Mouse (Mus musculus) hindbrain, embryonic 14.5 days (tissue): ENCODE results near the gene Garnl3. TPM values are rescaled to one million over a fixed set of nuclear protein-coding genes. Genes with fewer than 3 reads are reported as not detected.
"Not testable (repeated sequence)": the region's sequence is repeated elsewhere in the genome, so short reads cannot be mapped to it uniquely, and the experiment has no call there.

Source experiments
- ATAC-seq: fragments of 200-750 bp; cut with Nextera tagmentation; 2 replicates; pipeline ENCODE4 v1.8.0; 2017; ENCODE audit warnings: moderate number of reproducible peaks, mild to moderate bottlenecking, moderate TSS enrichment, moderate library complexity; ENCODE audit not compliant: low FRiP score
- DNase-seq: peaks from one replicate; pipeline ENCODE4 v3.0.0-alpha.2; 2015; ENCODE audit warnings: low spot score
- H3K27ac ChIP-seq: fragments of 300-500 bp; sonication (generic); 2 replicates; pipeline ENCODE4 v1.5.1; 2014; ENCODE audit warnings: mild to moderate bottlenecking, moderate library complexity
- H3K27me3 ChIP-seq: fragments of 300-500 bp; sonication (generic); 2 replicates; pipeline ENCODE4 v1.6.1; 2014; ENCODE audit warnings: mild to moderate bottlenecking, low read length, mixed read lengths; ENCODE audit not compliant: control insufficient read depth, insufficient read depth
- H3K36me3 ChIP-seq: fragments of 300-500 bp; sonication (generic); replicated peaks from 2 replicates; pipeline ENCODE4 v1.6.1; 2014; ENCODE audit not compliant: control insufficient read depth, insufficient read depth
- H3K4me1 ChIP-seq: fragments of 300-500 bp; sonication (generic); replicated peaks from 2 replicates; pipeline ENCODE4 v1.6.1; 2014; ENCODE audit warnings: antibody characterized with exemption, low read length, mixed read lengths; ENCODE audit not compliant: control insufficient read depth, insufficient read depth
- H3K4me2 ChIP-seq: fragments of 300-500 bp; sonication (generic); replicated peaks from 2 replicates; pipeline ENCODE4 v1.6.1; 2014; ENCODE audit warnings: mild to moderate bottlenecking, moderate library complexity
- H3K4me3 ChIP-seq: fragments of 300-500 bp; sonication (generic); replicated peaks from 2 replicates; pipeline ENCODE4 v1.5.1; 2014; ENCODE audit warnings: mild to moderate bottlenecking, low read length
- H3K9ac ChIP-seq: fragments of 300-500 bp; sonication (generic); 2 replicates; pipeline ENCODE4 v1.6.1; 2014
- H3K9me3 ChIP-seq: fragments of 300-500 bp; sonication (generic); 2 replicates; pipeline ENCODE4 v1.6.1; 2016; ENCODE audit warnings: low read length; ENCODE audit not compliant: control insufficient read depth
- WGBS: fragments of 180-500 bp; shearing (Covaris S2); extraction: QIAGEN DNeasy Blood & Tissue Kit; methylation state at CpG from one replicate; pipeline ENCODE4 v1.1.7; 2014; 5-methylcytosine and 5-hydroxymethylcytosine counted together
- polyA plus RNA-seq: library from polyadenylated mRNA; unstranded; fragments of >200 nt; fragmentation: Nextera tagmentation; extraction: Ambion mirVana; gene quantifications from 2 replicates; pipeline ENCODE4 v1.2.1, GENCODE M21; 2014

Garnl3 gene
- polyA plus RNA-seq, 1 experiment from 2014 or later: 67.5 TPM

DNA sequence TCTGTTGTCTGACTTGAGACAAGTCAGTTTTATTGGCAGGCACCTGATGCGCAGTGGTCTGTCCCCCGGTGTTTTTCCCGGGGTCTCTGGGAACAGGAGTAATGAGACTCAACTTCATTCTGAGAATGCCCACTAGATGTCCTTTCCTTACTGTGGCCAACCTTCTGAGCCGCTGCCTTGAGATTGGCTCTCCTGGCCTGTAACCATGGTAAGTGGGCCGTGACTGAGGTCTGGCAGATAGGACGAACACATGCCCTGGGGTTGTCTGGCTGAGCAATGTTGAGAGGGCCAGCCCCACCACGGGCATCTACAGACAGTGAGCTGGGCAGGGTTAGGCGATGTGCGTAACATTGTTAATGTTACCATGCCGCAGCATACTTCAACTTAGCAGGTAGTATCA lies 106.9 kb downstream of the Garnl3 start:
- H3K9me3 ChIP-seq: no peaks in the 10 kb centered on the region
- 69% methylated on average over 10 of the region's 10 CpGs for WGBS
- H3K27ac ChIP-seq: no peak overlapping the region
- no peak overlapping the region for H3K4me2 ChIP-seq
- 0 out of 2 replicates have a peak, but pooled peaks cover 9% of the 10 kb centered on the region for H3K36me3 ChIP-seq
- DNase-seq (no peak), ATAC-seq (no peak)
- no peak overlapping the region for H3K9ac ChIP-seq
- H3K4me3 ChIP-seq: no peak overlapping the region
- no peaks in the 10 kb centered on the region for H3K27me3 ChIP-seq
- H3K4me1 ChIP-seq: no peaks in the 10 kb centered on the region

DNA sequence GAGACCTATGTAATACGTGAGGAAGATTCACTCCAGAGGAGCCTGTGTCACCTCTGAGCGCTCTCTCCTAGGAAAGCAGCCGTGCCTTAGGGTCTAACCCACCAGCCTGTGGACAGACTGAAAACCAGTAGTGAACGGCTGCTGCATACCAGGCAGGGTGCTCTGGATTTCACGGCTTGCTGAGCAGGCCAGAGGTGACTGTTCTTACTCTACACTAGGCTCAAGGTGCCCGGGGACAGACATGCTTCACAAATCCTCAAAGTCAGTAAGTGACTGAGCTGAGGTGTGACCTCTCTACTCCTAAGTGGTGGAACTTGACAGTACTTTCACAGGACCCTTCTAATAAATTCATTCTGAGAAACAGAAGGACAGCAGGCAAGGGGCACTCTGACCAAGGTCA lies 108.6 kb downstream of the Garnl3 start:
- no peak overlapping the region for H3K27ac ChIP-seq
- H3K9me3 ChIP-seq: no peaks in the 10 kb centered on the region
- H3K9ac ChIP-seq: no peak overlapping the region
- no peaks in the 10 kb centered on the region for H3K4me1 ChIP-seq
- no peak overlapping the region for H3K4me2 ChIP-seq
- 79% methylated on average over 6 of the region's 6 CpGs for WGBS
- 0 out of 2 replicates have a peak, but pooled peaks cover 8% of the 10 kb centered on the region for H3K36me3 ChIP-seq
- no peak for DNase-seq
- no peak overlapping the region for H3K4me3 ChIP-seq
- no peak for ATAC-seq
- H3K27me3 ChIP-seq: no peaks in the 10 kb centered on the region

DNA sequence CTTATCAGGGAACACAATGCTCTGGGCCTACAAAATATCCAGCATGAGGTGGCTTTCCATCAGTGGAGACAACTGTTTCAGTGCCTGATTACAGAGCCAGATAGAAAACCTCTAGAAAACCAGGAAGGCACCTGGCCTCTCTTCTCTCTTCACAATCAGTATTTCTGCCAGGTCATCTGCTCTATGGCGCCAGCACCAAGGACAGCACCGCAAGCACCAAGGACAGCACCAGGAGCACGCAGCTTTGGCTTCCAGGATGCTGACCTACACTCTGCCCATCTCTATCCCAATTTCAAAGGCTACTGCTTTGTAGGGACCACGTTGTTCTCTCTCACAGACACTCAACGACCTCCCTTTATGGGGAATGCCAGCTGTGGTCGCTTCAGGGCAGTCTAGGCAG lies 113.4 kb downstream of the Garnl3 start:
- H3K27ac ChIP-seq: no peak overlapping the region
- ATAC-seq (no peak), DNase-seq (no peak)
- WGBS: 14% methylated on average over 6 of the region's 6 CpGs
- no peak overlapping the region for H3K9ac ChIP-seq
- peaks cover 6% of the 10 kb centered on the region for H3K36me3 ChIP-seq
- no peaks in the 10 kb centered on the region for H3K9me3 ChIP-seq
- H3K27me3 ChIP-seq: no peaks in the 10 kb centered on the region
- no peaks in the 10 kb centered on the region for H3K4me1 ChIP-seq
- H3K4me2 ChIP-seq: no peak overlapping the region
- H3K4me3 ChIP-seq: no peak overlapping the region

DNA sequence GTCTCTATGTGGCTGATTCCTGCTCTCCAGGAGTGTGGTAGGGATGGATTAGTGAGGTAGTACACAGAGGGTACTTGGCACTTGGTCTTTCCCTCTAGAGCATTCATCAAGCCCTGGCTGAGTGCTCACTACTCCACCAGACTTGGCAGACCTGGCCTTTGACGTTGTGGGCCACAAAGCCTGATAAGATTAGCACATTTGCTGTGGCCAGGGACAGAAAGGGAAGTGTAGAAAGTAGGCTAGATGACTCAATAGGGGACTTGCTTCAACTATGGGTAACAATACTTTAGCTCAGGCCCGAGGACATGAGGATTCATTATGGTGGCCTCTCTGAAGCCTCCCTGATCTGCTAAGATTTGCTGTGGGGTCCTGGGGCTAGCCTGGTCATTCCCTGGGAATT lies 114.3 kb downstream of the Garnl3 start:
- H3K36me3 ChIP-seq: peaks cover 6% of the 10 kb centered on the region
- no peak overlapping the region for H3K4me2 ChIP-seq
- no peaks in the 10 kb centered on the region for H3K4me1 ChIP-seq
- 76% methylated on average over 2 of the region's 2 CpGs for WGBS
- no peak for DNase-seq
- H3K4me3 ChIP-seq: no peak overlapping the region
- H3K9ac ChIP-seq: no peak overlapping the region
- H3K9me3 ChIP-seq: no peaks in the 10 kb centered on the region
- H3K27me3 ChIP-seq: no peaks in the 10 kb centered on the region
- no peak for ATAC-seq
- H3K27ac ChIP-seq: no peak overlapping the region

DNA sequence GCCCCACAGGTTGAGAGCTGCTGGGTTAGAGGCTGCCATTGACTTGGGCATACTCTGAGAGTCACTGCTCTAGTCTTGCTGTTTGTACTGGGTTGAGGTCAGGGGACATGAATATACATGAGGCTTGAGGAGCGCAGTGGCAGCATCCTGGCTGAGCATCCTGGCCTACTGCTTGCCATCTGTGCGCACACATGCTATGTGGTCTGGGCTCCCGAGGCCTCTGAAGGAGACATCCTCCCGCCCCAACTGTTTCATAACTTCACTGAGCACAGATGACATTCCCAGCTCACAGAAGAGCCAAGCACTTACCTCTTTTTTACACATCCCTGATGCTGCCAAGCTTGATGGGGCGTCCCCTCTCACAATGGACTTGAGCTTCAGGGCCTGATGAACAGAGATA lies 116.6 kb downstream of the Garnl3 start:
- Histone ChIP-seq H3K4me3 (no peak overlapping the region), H3K9me3 (no peaks in the 10 kb centered on the region), H3K4me2 (no peak overlapping the region), H3K4me1 (no peaks in the 10 kb centered on the region), H3K36me3 (peaks cover 6% of the 10 kb centered on the region), H3K27me3 (no peaks in the 10 kb centered on the region), H3K9ac (no peak overlapping the region), H3K27ac (no peak overlapping the region)
- ATAC-seq: no peak
- no peak for DNase-seq
- 54% methylated on average over 5 of the region's 5 CpGs for WGBS

DNA sequence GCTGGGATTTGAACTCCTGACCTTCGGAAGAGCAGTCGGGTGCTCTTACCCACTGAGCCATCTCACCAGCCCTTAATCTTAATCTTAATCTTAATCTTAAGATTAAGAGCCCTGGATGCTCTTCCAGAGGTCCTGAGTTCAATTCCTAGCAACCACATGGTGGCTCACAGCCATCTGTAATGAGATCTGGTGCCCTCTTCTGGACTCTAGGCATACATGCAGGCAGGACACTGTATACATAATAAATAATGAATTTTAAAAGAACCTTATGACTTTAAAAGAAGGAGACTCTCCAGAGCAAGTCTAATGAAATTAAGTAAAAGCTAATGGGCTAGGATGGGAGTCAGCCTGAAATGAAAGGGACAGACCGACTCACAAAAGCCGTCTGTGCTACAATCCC lies 122.4 kb downstream of the Garnl3 start:
- H3K4me3 ChIP-seq, H3K4me1 ChIP-seq, DNase-seq, ATAC-seq, H3K27me3 ChIP-seq, H3K27ac ChIP-seq, H3K9ac ChIP-seq, H3K4me2 ChIP-seq, H3K9me3 ChIP-seq: not testable (repeated sequence)
- peaks cover 29% of the 10 kb centered on the region for H3K36me3 ChIP-seq
- 87% methylated on average over 4 of the region's 4 CpGs for WGBS

DNA sequence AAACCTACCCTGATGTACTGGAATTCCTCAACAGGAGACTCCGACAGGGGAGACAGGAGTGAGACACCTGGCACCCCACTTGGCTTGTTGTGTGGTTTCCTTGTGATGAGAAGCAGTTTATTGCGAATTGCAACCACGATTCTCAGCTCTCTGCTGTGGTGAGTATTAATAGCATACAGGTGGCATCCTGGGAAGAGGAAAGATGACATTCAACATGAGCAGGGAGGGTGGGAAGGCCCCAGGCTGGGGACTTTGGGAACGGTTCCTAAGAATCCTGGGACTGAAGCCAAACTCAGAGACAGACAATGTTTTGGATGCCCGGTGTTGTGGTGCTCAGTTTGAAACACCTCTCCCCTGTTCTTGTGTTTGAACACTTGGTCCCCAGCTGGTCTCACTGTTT lies 126.4 kb downstream of the Garnl3 start:
- ATAC-seq (no peak), DNase-seq (no peak)
- H3K4me1 ChIP-seq: no peaks in the 10 kb centered on the region
- H3K27me3 ChIP-seq: no peaks in the 10 kb centered on the region
- H3K4me2 ChIP-seq: no peak overlapping the region
- peaks cover 41% of the 10 kb centered on the region; the same call in 1 of the 2 replicates for H3K36me3 ChIP-seq
- no peaks in the 10 kb centered on the region for H3K9me3 ChIP-seq
- no peak overlapping the region for H3K9ac ChIP-seq
- 72% methylated on average over 5 of the region's 5 CpGs for WGBS
- H3K27ac ChIP-seq: no peak overlapping the region
- no peak overlapping the region for H3K4me3 ChIP-seq

DNA sequence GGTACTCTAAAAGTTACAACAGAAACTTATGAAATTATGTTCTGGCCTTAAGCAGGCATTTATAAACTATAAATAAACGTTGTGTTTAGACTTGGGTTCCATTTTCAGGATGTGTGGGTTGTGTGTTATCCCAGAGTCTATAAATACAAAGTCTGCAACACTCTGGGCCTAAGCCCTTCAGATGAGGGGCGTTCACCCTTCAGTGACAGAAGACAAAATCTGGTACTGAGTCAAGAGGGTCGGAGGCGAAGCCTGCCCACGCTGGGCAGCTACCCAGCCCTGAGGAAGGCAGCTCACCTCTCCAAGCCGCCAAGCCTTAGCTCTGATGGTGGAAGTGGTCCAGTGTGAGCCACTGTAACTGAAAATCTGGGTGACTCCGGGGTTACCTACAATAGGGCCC lies 129.3 kb downstream of the Garnl3 start:
- H3K9me3 ChIP-seq: no peaks in the 10 kb centered on the region
- DNase-seq (no peak), ATAC-seq (no peak)
- no peak overlapping the region for H3K9ac ChIP-seq
- H3K4me1 ChIP-seq: no peaks in the 10 kb centered on the region
- no peaks in the 10 kb centered on the region for H3K27me3 ChIP-seq
- H3K4me2 ChIP-seq: no peak overlapping the region
- no peak overlapping the region for H3K4me3 ChIP-seq
- no peak overlapping the region for H3K27ac ChIP-seq
- peaks cover 41% of the 10 kb centered on the region; the same call in 1 of the 2 replicates for H3K36me3 ChIP-seq
- WGBS: 92% methylated on average over 7 of the region's 7 CpGs

DNA sequence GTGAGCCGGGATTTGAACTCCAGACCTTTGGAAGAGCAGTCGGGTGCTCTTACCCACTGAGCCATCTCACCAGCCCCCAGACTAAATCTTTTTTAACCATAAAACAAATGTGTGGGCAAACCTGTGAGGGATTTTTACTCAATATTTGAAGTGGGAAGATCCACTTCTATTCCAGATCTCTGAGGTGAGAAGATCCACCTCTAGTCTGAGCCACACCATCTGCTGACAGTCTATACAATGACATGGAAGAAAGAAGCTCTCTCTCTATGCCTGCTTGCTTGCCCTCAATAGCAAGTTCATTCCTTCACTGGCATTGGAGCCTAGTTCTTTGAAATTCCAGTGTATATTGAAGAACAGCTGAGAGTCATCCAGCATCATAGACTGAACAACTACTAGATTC lies 131.7 kb downstream of the Garnl3 start:
- H3K4me1 ChIP-seq: no peaks in the 10 kb centered on the region
- H3K36me3 ChIP-seq: peaks cover 27% of the 10 kb centered on the region
- WGBS: 91% methylated on average over 2 of the region's 2 CpGs
- H3K4me2 ChIP-seq: no peak overlapping the region
- H3K27ac ChIP-seq: no peak overlapping the region
- no peaks in the 10 kb centered on the region for H3K9me3 ChIP-seq
- DNase-seq (no peak), ATAC-seq (no peak)
- no peak overlapping the region for H3K4me3 ChIP-seq
- no peaks in the 10 kb centered on the region for H3K27me3 ChIP-seq
- no peak overlapping the region for H3K9ac ChIP-seq

DNA sequence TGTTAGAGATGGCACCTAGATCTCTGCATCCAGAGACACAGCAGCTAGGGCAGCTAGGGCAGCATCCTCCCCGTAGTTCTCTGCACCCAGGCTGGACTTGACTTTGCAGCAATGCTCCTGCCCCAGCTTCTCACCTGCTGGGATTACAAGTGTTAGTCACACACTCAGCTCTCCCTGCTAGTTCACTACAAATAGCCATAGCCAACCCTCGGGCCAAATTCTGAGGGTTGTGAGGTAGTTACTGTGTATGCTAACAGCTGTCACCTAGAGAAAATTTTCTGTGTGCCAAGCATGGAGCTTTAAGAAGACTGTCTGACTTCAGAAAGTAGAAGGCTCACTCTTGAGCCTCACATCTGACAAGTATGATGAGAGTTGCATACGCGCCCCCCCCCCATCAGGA lies 133.7 kb downstream of the Garnl3 start:
- Histone ChIP-seq H3K27ac (no peak overlapping the region), H3K4me3 (no peak overlapping the region), H3K9ac (no peak overlapping the region), H3K9me3 (no peaks in the 10 kb centered on the region), H3K36me3 (peaks cover 10% of the 10 kb centered on the region), H3K4me2 (no peak overlapping the region), H3K27me3 (no peaks in the 10 kb centered on the region), H3K4me1 (no peaks in the 10 kb centered on the region)
- ATAC-seq (no peak), DNase-seq (no peak)
- 88% methylated on average over 4 of the region's 4 CpGs for WGBS
